Mouse (Mus musculus) CH12.LX (cell line): ENCODE measurements at regions not wholly inside any gene's neighbourhood (a gene's known extent, or its start where the extent isn't known, plus 50 kb on each side); places are given as distances from the start of the nearest gene placed in this dataset.

Experiments
- DNase-seq: peaks from one replicate; pipeline ENCODE4 v3.0.0-alpha.2; 2013; ENCODE audit errors: extremely low read depth
- H3K27ac ChIP-seq: 2 replicates; pipeline ENCODE4 v1.5.1; 2012; ENCODE audit warnings: low read depth, mild to moderate bottlenecking, control low read depth, moderate library complexity; ENCODE audit not compliant: insufficient read depth
- H3K27me3 ChIP-seq: replicated peaks from 2 replicates; pipeline ENCODE3; 2012; ENCODE audit warnings: inconsistent platforms
- H3K36me3 ChIP-seq, 2 experiments: replicated peaks in 1 of 2; 2 replicates each; pipeline versions ENCODE3 to v1.6.1; 2012; ENCODE audit warnings: inconsistent platforms in 1 of 2, low read length in 1 of 2, mild to moderate bottlenecking in 1 of 2, mixed read lengths in 1 of 2, moderate library complexity in 1 of 2; ENCODE audit not compliant: control insufficient read depth in 1 of 2, insufficient read depth in 1 of 2
- H3K4me1 ChIP-seq, 2 experiments: 2 replicates each; pipeline ENCODE4 v1.6.1; 2012; ENCODE audit warnings: inconsistent platforms in 1 of 2, moderate library complexity in 1 of 2; ENCODE audit not compliant: insufficient read depth in 2 of 2, control insufficient read depth in 1 of 2
- H3K4me2 ChIP-seq: 2 replicates; pipeline ENCODE4 v1.6.1; 2012; ENCODE audit warnings: low read depth, mild to moderate bottlenecking, control low read depth; ENCODE audit not compliant: poor library complexity, insufficient read depth, severe bottlenecking
- H3K4me3 ChIP-seq, 3 experiments: fragments of 150-350 bp in 1 of 3; sonication (generic) in 1 of 3; replicated peaks in 1 of 3; 2 replicates each; pipeline versions ENCODE3 to v1.5.1; 2011 to 2012; ENCODE audit warnings: low read depth in 2 of 3, low read length in 2 of 3, mild to moderate bottlenecking in 2 of 3, moderate library complexity in 2 of 3, control low read depth in 1 of 3, improper control_type of control experiment in 1 of 3, inconsistent platforms in 1 of 3, mixed read lengths in 1 of 3; ENCODE audit not compliant: poor library complexity in 1 of 3
- H3K79me2 ChIP-seq: replicated peaks from 2 replicates; pipeline ENCODE4 v1.6.1; 2012; ENCODE audit warnings: mild to moderate bottlenecking, moderate library complexity; ENCODE audit not compliant: control insufficient read depth, poor library complexity, insufficient read depth, severe bottlenecking; ENCODE audit errors: extremely low read depth
- H3K9ac ChIP-seq: 2 replicates; pipeline ENCODE4 v1.6.1; 2012; ENCODE audit warnings: low read depth, mild to moderate bottlenecking, control low read depth, moderate library complexity; ENCODE audit not compliant: insufficient read depth
- H3K9me3 ChIP-seq: replicated peaks from 2 replicates; pipeline ENCODE3; 2012; ENCODE audit warnings: low read length, inconsistent platforms, mixed read lengths
- BHLHE40 ChIP-seq: IDR thresholded peaks from 2 replicates; pipeline ENCODE4 v1.6.1; 2011; ENCODE audit warnings: mild to moderate bottlenecking, low read depth, low read length, improper control_type of control experiment
- E2F4 ChIP-seq: IDR thresholded peaks from 2 replicates; pipeline ENCODE4 v1.6.1; 2011; ENCODE audit warnings: low read depth, low read length, improper control_type of control experiment; ENCODE audit not compliant: insufficient replicate concordance
- EP300 ChIP-seq: IDR thresholded peaks from 2 replicates; pipeline ENCODE4 v1.6.1; 2011; ENCODE audit warnings: low read length, improper control_type of control experiment
- IRF4 ChIP-seq: IDR thresholded peaks from 2 replicates; pipeline ENCODE4 v1.6.1; 2014; ENCODE audit warnings: low read depth, mild to moderate bottlenecking, inconsistent platforms, low read length, improper control_type of control experiment
- JUN ChIP-seq: IDR thresholded peaks from 2 replicates; pipeline ENCODE4 v1.6.1; 2011; ENCODE audit warnings: low read depth, mild to moderate bottlenecking, low read length, improper control_type of control experiment, moderate library complexity; ENCODE audit not compliant: insufficient read depth
- MAX ChIP-seq: IDR thresholded peaks from 2 replicates; pipeline ENCODE4 v1.6.1; 2011; ENCODE audit warnings: low read length, improper control_type of control experiment
- MAZ ChIP-seq: IDR thresholded peaks from 2 replicates; pipeline ENCODE4 v1.6.1; 2012; ENCODE audit warnings: low read depth, mild to moderate bottlenecking, inconsistent platforms, low read length, improper control_type of control experiment, moderate library complexity
- MEF2A ChIP-seq: IDR thresholded peaks from 2 replicates; pipeline ENCODE4 v1.6.1; 2014; ENCODE audit warnings: low read depth, mild to moderate bottlenecking, inconsistent platforms, low read length, improper control_type of control experiment, borderline replicate concordance
- MXI1 ChIP-seq: IDR thresholded peaks from 2 replicates; pipeline ENCODE4 v1.6.1; 2011; ENCODE audit warnings: mild to moderate bottlenecking, low read depth, low read length, improper control_type of control experiment
- RCOR1 ChIP-seq: conservative IDR thresholded peaks from 2 replicates; pipeline ENCODE4 v1.6.1; 2012; ENCODE audit warnings: low read depth, mild to moderate bottlenecking, inconsistent platforms, low read length, improper control_type of control experiment
- TCF12 ChIP-seq: IDR thresholded peaks from 2 replicates; pipeline ENCODE4 v1.6.1; 2014; ENCODE audit warnings: low read depth, mild to moderate bottlenecking, inconsistent platforms, low read length, improper control_type of control experiment
- ZKSCAN1 ChIP-seq: IDR thresholded peaks from 2 replicates; pipeline ENCODE4 v1.6.1; 2012; ENCODE audit warnings: low read depth, inconsistent platforms, low read length, improper control_type of control experiment, borderline replicate concordance
- dilution Hi-C: fragments of 300-500 bp; cut with MboI; formaldehyde crosslinking; loops from 2 replicates; pipeline ENCODE4 v1.14.3; 2020; ENCODE audit warnings: low sequenced_read_pairs; ENCODE audit not compliant: extremely low pct_unique_long_range_greater_than_20kb, extremely low pct_ligation_motif_present
- in situ Hi-C: fragments of 300-500 bp; cut with MboI; formaldehyde crosslinking; loops from 3 replicates; pipeline ENCODE4 v1.14.3; 2019; ENCODE audit warnings: low sequenced_read_pairs, low pct_ligation_motif_present, low pct_unique_long_range_greater_than_20kb, mixed read lengths

DNA sequence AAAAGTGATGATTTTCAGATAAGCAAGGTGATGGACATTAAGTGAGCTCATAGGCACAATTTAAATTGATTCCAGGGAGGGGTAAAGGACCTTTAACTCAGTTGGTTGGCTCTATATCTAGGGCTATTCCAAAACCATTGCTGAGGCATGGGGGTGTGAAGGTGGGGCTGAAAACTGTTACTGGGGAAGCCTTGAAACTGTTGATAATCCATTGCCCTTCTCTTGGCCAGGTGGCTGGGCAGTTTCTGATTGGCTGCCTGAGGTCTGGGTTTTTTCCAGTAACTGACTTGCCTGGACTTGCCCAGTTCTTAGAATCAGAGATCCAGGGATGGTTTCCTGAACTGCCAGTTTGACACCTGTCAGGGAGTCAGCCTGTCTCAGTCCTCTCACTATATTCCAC is 173.4 kb upstream of the 4921511C20Rik start:
- no peaks in the 10 kb centered on the region for H3K36me3 ChIP-seq
- TF ChIP-seq RCOR1 (0 out of 2 replicates have a peak, but pooled peaks have one; percentile 52), BHLHE40 (no peak), TCF12 (peak; percentile 64), EP300 (0 out of 2 replicates have a peak, but pooled peaks have one; percentile 41), JUN (no peak)
- no peak overlapping the region for H3K9ac ChIP-seq
- no peaks in the 10 kb centered on the region for H3K79me2 ChIP-seq
- in situ Hi-C loops (no loop called here), dilution Hi-C loops (no loop called here)
- no peaks in the 10 kb centered on the region for H3K27me3 ChIP-seq
- H3K27ac ChIP-seq: no peak overlapping the region
- no peak overlapping the region for H3K4me2 ChIP-seq
- no peak overlapping the region for H3K4me3 ChIP-seq
- no peak for DNase-seq
- H3K9me3 ChIP-seq: peaks cover 4% of the 10 kb centered on the region
- H3K4me1 ChIP-seq: no peaks in the 10 kb centered on the region

GRCm38 (mm10) chrX:127224077-127224476 is 170.0 kb upstream of the 4921511C20Rik start:
- Histone ChIP-seq H3K4me2 (no peak overlapping the region), H3K79me2 (no peaks in the 10 kb centered on the region), H3K9me3 (no peaks in the 10 kb centered on the region), H3K36me3 (no peaks in the 10 kb centered on the region), H3K27me3 (no peaks in the 10 kb centered on the region), H3K9ac (no peak overlapping the region), H3K4me1 (no peaks in the 10 kb centered on the region), H3K4me3 (no peak overlapping the region), H3K27ac (no peak overlapping the region)
- TF ChIP-seq E2F4 (no peak), ZKSCAN1 (no peak), MAZ (no peak), MXI1 (no peak), MAX (no peak), EP300 (0 out of 2 replicates have a peak, but pooled peaks have one; percentile 34), IRF4 (peak; percentile 70), MEF2A (peak; percentile 69; the same call in 1 of the 2 replicates)
- DNase-seq: no peak
- dilution Hi-C loops: no loop called here
- in situ Hi-C loops: no loop called here
